17 mouse cellular contexts compared by ENCODE assay signal in the genomic region with DNA sequence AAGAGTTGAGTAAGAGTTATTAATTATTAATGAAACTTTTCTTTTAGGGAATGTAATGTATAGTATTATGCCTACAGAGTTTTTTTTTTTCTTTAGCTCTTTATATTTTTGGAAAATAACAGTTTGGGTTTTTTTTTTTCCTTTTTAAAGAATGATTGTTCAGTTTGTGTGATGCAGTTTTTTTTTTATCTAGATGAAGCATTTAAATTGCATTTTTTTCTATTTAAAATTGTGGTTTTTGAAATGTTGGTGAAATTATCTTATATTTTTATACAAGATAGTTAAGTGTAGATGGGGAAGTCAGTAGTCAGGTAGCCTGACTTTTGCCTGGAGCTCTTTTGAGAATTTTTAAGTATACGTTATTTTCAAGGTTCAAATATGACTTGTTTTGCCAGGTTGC. TPM values are rescaled to one million over a fixed set of nuclear protein-coding genes. Genes with fewer than 3 reads are reported as not detected.
A peak's percentile ranks its signal among the peaks of the same experiment; 100 is the strongest.
DNase-seq lines count a peak whose midpoint lies in the region; TF ChIP-seq lines count a peak whose summit lies in the region.
"Had no signal": no experiment of that assay in that cellular context is flagged by ENCODE, and none has a peak within 500 bp of the region (broad histone marks: within the 10 kb centered on the region; RNA-seq: fewer than 3 reads in every experiment).

No protein-coding gene starts in this region.

- H3K4me3 ChIP-seq in MEL (ENCODE audit: control insufficient read depth in 1 of 2, insufficient read depth in 1 of 2, low read depth in 2 of 2, low read length in 2 of 2): no peak overlapping the region

- peak in 1 of 2 experiments; percentile 7; a peak in 2 of 4 replicates for TF ChIP-seq EP300 in MEL (IDR thresholded peaks at IDR 0.05; ENCODE audit: low read depth in 1 of 2, low read length in 2 of 2)

- DNase-seq in MEL (ENCODE audit: low read depth, low spot score): no peak
- DNase-seq in natural killer cell, adult 2 months (ENCODE audit: low spot score in 2 of 2): no peak
- DNase-seq: adrenal gland, adult 2 months; adrenal gland, adult 8-10 months; adrenal gland, postnatal 10 days; adrenal gland, postnatal 14 days; adrenal gland, postnatal 25 days; adrenal gland, postnatal 36 days; B cell, adult 2 months; cerebellum, adult 11 months; cerebellum, adult 11-12 months; cerebellum, adult 18-20 months; cerebellum, adult 2 months; cerebellum, adult 8-10 months had no signal

- no peak for TF ChIP-seq POLR2A in MEL (IDR thresholded peaks at IDR 0.05; ENCODE audit: control insufficient read depth in 1 of 2, insufficient read depth in 1 of 2, low read depth in 1 of 2, low read length in 2 of 2, poor library complexity in 1 of 2)

- peaks cover 19 to 25% of the 10 kb centered on the region in 2 experiments for H3K36me3 ChIP-seq in MEL (ENCODE audit: control insufficient read depth in 1 of 2, insufficient read depth in 2 of 2, low read length in 2 of 2)

- no peak for TF ChIP-seq CTCF in MEL (IDR thresholded peaks at IDR 0.05 in 2 of 3, conservative IDR thresholded peaks at IDR 0.05 in 1 of 3; ENCODE audit: control insufficient read depth in 1 of 3, insufficient read depth in 1 of 3, low read depth in 2 of 3, low read length in 3 of 3, poor library complexity in 1 of 3, severe bottlenecking in 1 of 3)

- no peak for TF ChIP-seq RAD21 in MEL (IDR thresholded peaks at IDR 0.05; ENCODE audit: low read depth, low read length)

- H3K4me1 ChIP-seq in MEL (ENCODE audit: control insufficient read depth in 1 of 2, insufficient read depth in 2 of 2, low read length in 2 of 2): peaks cover 11 to 26% of the 10 kb centered on the region in 2 experiments

- H3K9ac ChIP-seq in MEL (ENCODE audit: control insufficient read depth, low read depth, low read length, poor library complexity, severe bottlenecking): no peak overlapping the region

- H3K9me3 ChIP-seq in MEL (replicated peaks; ENCODE audit: insufficient read depth, low read length): no peaks in the 10 kb centered on the region
- H3K9me3 ChIP-seq: G1E had no signal

- no peaks in the 10 kb centered on the region for H3K79me2 ChIP-seq in MEL (ENCODE audit: control insufficient read depth, insufficient read depth, low read length, poor library complexity)

- H3K27me3 ChIP-seq in MEL (ENCODE audit: control insufficient read depth in 1 of 2, insufficient read depth in 2 of 2, low read length in 2 of 2): no peaks in the 10 kb centered on the region
- H3K27me3 ChIP-seq: CH12.LX, Patski had no signal

- no peak overlapping the region for H3K27ac ChIP-seq in MEL (ENCODE audit: control insufficient read depth, low read depth, low read length)

TF ChIP-seq in MEL, 35 proteins besides CTCF, POLR2A, EP300 and RAD21:
- no peak for TF ChIP-seq E2F4 (IDR thresholded peaks at IDR 0.05; ENCODE audit: borderline replicate concordance, low read depth, low read length)
- TF ChIP-seq GATA1 (IDR thresholded peaks at IDR 0.05; ENCODE audit: low read depth, low read length): peak; percentile 63; the same call in 1 of the 2 replicates
- peak; percentile 56; the same call in 1 of the 2 replicates for TF ChIP-seq ETS1 (IDR thresholded peaks at IDR 0.05; ENCODE audit: low read depth, low read length)
- TF ChIP-seq ZNF384 (IDR thresholded peaks at IDR 0.05; ENCODE audit: low read depth, low read length): peak; percentile 88

RNA-seq across cellular contexts. Expression of gene Shoc2, which starts 17.4 kb away (rescaled TPM):
- 33.4 and 37.0 TPM in 2 replicates for total RNA-seq in MEL (2012; rRNA removed)
- 10 to 100 TPM in 1 of 2 experiments, not detected in 1; 55.6 TPM for polyA plus RNA-seq in MEL (2012; ENCODE audit: insufficient read depth in 1 of 2, insufficient read length in 2 of 2, low read depth in 1 of 2, low replicate concordance in 2 of 2, missing spikeins in 1 of 2)

RNA-seq across cellular contexts. Expression of gene Bbip1, which starts 17.7 kb away (rescaled TPM):
- 71.3 and 81.9 TPM in 2 replicates for total RNA-seq in MEL (2012; rRNA removed)
- 10 to 100 TPM in 1 of 2 experiments, not detected in 1; 75.9 TPM for polyA plus RNA-seq in MEL (2012; ENCODE audit: insufficient read depth in 1 of 2, insufficient read length in 2 of 2, low read depth in 1 of 2, low replicate concordance in 2 of 2, missing spikeins in 1 of 2)

RNA-seq across cellular contexts. Expression of gene Pdcd4, which starts 34.7 kb away (rescaled TPM):
- total RNA-seq in MEL (2012; rRNA removed): 19.7 and 30.0 TPM in 2 replicates
- polyA plus RNA-seq in MEL (2012; ENCODE audit: insufficient read depth in 1 of 2, insufficient read length in 2 of 2, low read depth in 1 of 2, low replicate concordance in 2 of 2, missing spikeins in 1 of 2): 10 to 100 TPM in 1 of 2 experiments, not detected in 1; 37.6 TPM
